Mouse (Mus musculus) neural tube, embryonic 13.5 days (tissue): ENCODE results near the gene Ints7. TPM values are rescaled to one million over a fixed set of nuclear protein-coding genes. Genes with fewer than 3 reads are reported as not detected.

ENCODE experiments used
- ATAC-seq: fragments of 200-750 bp; cut with Nextera tagmentation; 2 replicates; pipeline ENCODE4 v1.8.0; 2017; ENCODE audit warnings: low read depth, mild to moderate bottlenecking, moderate TSS enrichment, moderate library complexity
- H3K27ac ChIP-seq: fragments of 300-500 bp; sonication (generic); replicated peaks from 2 replicates; pipeline ENCODE4 v1.5.1; 2015; ENCODE audit warnings: moderate library complexity, mild to moderate bottlenecking, inconsistent platforms
- H3K27me3 ChIP-seq: fragments of 300-500 bp; sonication (generic); 2 replicates; pipeline ENCODE4 v1.6.1; 2015; ENCODE audit warnings: mild to moderate bottlenecking, inconsistent platforms
- H3K36me3 ChIP-seq: fragments of 300-500 bp; sonication (generic); 2 replicates; pipeline ENCODE4 v1.6.1; 2015; ENCODE audit warnings: mild to moderate bottlenecking, inconsistent platforms
- H3K4me1 ChIP-seq: fragments of 300-500 bp; sonication (generic); replicated peaks from 2 replicates; pipeline ENCODE4 v1.6.1; 2015; ENCODE audit warnings: inconsistent platforms
- H3K4me2 ChIP-seq: fragments of 300-500 bp; sonication (generic); 2 replicates; pipeline ENCODE4 v1.6.1; 2015; ENCODE audit warnings: inconsistent platforms, mild to moderate bottlenecking, moderate library complexity
- H3K4me3 ChIP-seq: fragments of 300-500 bp; sonication (generic); 2 replicates; pipeline ENCODE4 v1.5.1; 2015; ENCODE audit warnings: mild to moderate bottlenecking, inconsistent platforms
- H3K9ac ChIP-seq: fragments of 300-500 bp; sonication (generic); 2 replicates; pipeline ENCODE4 v1.6.1; 2015; ENCODE audit warnings: moderate library complexity, mild to moderate bottlenecking, inconsistent platforms
- H3K9me3 ChIP-seq: fragments of 300-500 bp; sonication (generic); 2 replicates; pipeline ENCODE4 v1.6.1; 2016; ENCODE audit warnings: inconsistent platforms
- WGBS: fragments of 180-500 bp; shearing (Covaris S2); methylation state at CpG from one replicate; pipeline ENCODE4 v1.1.7; 2015; 5-methylcytosine and 5-hydroxymethylcytosine counted together
- polyA plus RNA-seq: library from polyadenylated mRNA; unstranded; fragments of >200 nt; fragmentation: Nextera tagmentation; extraction: Ambion mirVana; gene quantifications from 2 replicates; pipeline ENCODE4 v1.2.1, GENCODE M21; 2015

Ints7 gene
- polyA plus RNA-seq, 1 experiment from 2014 or later: 38.9 TPM

DNA sequence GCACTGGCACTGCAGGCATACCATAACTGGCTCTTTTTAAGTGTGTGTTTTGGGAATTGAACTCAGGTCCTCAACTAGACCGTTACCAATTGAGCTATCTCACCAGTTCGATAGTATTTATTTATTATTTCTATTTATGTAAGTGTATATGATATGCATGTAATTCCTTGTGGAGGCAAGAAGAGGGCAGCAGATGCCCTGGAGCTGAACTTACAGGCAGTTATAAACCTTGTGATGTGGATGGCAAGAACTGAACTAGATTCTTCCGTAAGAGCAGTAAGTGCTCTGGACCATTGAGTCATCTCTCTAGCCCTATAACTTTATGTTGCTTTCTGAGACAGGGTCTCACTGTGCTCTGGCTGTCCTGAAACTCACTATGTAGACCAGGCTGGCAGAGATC is 11.6 kb downstream of the Ints7 start:
- Histone ChIP-seq H3K27me3 (no peaks in the 10 kb centered on the region), H3K36me3 (peaks cover 72% of the 10 kb centered on the region), H3K4me1 (no peaks in the 10 kb centered on the region), H3K27ac (no peak overlapping the region), H3K9ac (no peak overlapping the region), H3K4me3 (no peak overlapping the region), H3K4me2 (no peak overlapping the region), H3K9me3 (no peaks in the 10 kb centered on the region)
- ATAC-seq: no peak
- 92% methylated on average over 3 of the region's 3 CpGs for WGBS

DNA sequence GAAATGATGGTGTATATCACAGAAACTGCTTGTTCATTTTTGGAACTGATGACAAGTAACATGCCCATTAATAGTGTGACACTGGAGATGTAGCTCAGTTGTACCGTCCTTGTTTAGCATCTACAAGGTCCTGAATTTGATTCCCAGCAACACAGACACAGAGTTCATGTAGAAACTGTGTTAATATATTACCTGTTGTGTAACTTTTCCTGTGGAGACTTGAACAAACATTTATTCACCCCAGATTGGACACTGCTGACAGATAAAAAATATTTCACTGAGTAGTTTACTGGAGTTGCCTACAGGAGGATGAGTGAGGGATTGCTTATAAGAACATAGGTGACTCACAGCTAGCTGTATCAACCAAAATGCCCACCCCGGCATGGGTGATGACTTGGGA is 13.3 kb downstream of the Ints7 start:
- no peak for ATAC-seq
- no peak overlapping the region for H3K27ac ChIP-seq
- peaks cover 62% of the 10 kb centered on the region for H3K36me3 ChIP-seq
- no peak overlapping the region for H3K4me2 ChIP-seq
- WGBS: 97% methylated on average over 2 of the region's 2 CpGs
- no peaks in the 10 kb centered on the region for H3K4me1 ChIP-seq
- no peak overlapping the region for H3K4me3 ChIP-seq
- no peak overlapping the region for H3K9ac ChIP-seq
- H3K9me3 ChIP-seq: no peaks in the 10 kb centered on the region
- no peaks in the 10 kb centered on the region for H3K27me3 ChIP-seq

DNA sequence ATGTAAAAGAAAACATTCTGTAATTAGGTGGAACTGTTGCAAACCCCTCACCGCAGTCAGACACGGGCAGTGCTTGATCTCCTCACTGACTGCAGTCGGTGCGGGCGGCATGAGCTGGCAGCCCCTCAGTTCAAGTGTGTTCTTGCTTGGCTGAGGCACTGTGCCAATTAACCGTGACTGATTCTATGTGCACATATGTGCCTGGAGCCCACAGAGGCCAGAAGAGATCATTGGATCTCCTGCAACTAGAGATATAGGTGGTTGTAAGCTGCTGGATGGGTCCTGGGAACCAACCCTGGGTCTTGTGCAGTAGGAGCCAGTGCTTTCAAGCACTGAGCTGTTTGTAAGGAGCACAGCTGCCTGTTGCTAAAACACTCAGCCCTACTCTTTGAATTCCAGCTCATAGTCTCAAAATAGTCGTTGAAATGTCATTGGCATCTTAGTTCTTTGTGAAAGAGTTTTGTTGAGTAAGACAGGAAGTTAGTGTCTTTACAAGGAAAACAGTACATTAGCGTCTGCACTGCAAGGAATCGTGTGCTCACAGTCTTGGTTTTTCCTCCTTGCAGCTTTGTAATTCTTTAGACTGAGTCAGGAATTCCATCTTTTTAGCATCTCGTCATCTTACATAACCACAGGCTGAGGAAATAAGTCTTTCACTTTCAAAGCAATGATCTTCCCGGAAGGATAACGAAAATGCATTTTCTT is 16.7 kb downstream of the Ints7 start:
- H3K27me3 ChIP-seq: no peaks in the 10 kb centered on the region
- no peak overlapping the region for H3K27ac ChIP-seq
- ATAC-seq: no peak
- H3K36me3 ChIP-seq: peaks cover 57% of the 10 kb centered on the region
- no peaks in the 10 kb centered on the region for H3K4me1 ChIP-seq
- H3K9ac ChIP-seq: no peak overlapping the region
- no peaks in the 10 kb centered on the region for H3K9me3 ChIP-seq
- no peak overlapping the region for H3K4me2 ChIP-seq
- WGBS: 89% methylated on average over 12 of the region's 12 CpGs
- H3K4me3 ChIP-seq: no peak overlapping the region

DNA sequence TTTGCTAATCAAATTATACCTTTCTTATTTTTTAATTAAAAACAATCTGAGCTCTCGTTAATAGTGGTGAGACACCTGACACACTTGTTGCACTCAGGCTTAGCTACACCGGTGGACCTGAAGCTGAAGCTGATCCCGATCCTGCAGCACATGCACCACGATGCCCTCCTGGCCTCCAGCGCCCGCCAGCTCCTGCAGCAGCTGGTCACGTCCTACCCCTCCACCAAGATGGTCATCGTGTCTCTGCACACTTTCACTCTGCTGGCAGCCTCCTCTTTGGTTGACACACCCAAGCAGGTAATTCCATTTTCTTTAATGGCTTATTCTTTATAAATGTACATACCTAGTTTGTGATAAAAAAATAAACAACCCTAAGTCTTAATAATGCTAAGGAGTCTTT is 20.6 kb downstream of the Ints7 start:
- H3K27ac ChIP-seq: no peak overlapping the region
- H3K4me1 ChIP-seq: no peaks in the 10 kb centered on the region
- H3K9me3 ChIP-seq: no peaks in the 10 kb centered on the region
- H3K27me3 ChIP-seq: no peaks in the 10 kb centered on the region
- ATAC-seq: no peak
- H3K4me2 ChIP-seq: no peak overlapping the region
- no peak overlapping the region for H3K4me3 ChIP-seq
- peaks cover 55% of the 10 kb centered on the region for H3K36me3 ChIP-seq
- no peak overlapping the region for H3K9ac ChIP-seq
- 96% methylated on average over 8 of the region's 8 CpGs for WGBS

DNA sequence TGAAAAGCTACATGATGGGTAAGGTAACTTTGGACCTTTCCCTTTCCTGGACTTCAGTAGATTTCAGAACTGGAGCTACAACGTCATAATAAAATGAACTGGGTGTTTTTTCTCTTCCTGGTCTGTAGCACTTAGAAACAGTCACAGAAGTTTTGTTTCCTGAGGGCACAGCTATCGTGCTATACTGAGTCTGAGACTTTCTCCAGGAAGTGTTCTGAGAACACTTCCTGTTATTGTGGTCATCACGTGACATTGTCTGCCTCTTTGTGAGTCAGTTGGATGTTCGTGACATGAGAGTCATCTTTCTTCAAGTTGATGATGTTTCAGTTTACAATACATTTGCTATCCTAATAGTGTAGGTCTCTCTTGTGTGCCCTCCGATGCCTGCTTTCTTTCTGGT is 23.8 kb downstream of the Ints7 start:
- Histone ChIP-seq H3K27ac (no peak overlapping the region), H3K4me3 (no peak overlapping the region), H3K4me2 (no peak overlapping the region), H3K4me1 (no peaks in the 10 kb centered on the region), H3K9me3 (no peaks in the 10 kb centered on the region), H3K27me3 (no peaks in the 10 kb centered on the region), H3K9ac (no peak overlapping the region), H3K36me3 (peaks cover 64% of the 10 kb centered on the region)
- WGBS: 85% methylated on average over 5 of the region's 5 CpGs
- no peak for ATAC-seq

DNA sequence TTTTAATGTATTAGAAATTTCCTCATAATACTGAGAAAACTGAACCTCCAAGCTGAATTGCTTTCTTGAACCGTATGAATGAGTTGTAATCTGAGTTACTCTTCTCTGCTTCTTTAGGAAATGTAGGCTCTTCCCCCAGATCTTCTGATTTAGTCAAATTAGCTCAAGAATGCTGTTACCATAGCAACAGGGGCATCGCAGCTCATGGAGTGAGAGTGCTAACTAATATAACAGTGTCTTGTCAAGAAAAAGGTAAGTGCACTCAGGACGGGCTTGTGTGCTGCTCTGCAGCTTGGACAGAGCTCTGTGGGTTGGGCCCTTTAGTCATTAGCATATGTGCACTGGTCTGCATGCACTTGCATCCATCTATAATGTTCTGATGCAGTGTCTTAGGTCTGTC is 29.3 kb downstream of the Ints7 start:
- ATAC-seq: no peak
- H3K27ac ChIP-seq: no peak overlapping the region
- no peaks in the 10 kb centered on the region for H3K27me3 ChIP-seq
- no peaks in the 10 kb centered on the region for H3K9me3 ChIP-seq
- no peak overlapping the region for H3K9ac ChIP-seq
- H3K4me2 ChIP-seq: no peak overlapping the region
- no peak overlapping the region for H3K4me3 ChIP-seq
- no peaks in the 10 kb centered on the region for H3K4me1 ChIP-seq
- WGBS: 75% methylated on average over 3 of the region's 3 CpGs
- H3K36me3 ChIP-seq: peaks cover 69% of the 10 kb centered on the region

DNA sequence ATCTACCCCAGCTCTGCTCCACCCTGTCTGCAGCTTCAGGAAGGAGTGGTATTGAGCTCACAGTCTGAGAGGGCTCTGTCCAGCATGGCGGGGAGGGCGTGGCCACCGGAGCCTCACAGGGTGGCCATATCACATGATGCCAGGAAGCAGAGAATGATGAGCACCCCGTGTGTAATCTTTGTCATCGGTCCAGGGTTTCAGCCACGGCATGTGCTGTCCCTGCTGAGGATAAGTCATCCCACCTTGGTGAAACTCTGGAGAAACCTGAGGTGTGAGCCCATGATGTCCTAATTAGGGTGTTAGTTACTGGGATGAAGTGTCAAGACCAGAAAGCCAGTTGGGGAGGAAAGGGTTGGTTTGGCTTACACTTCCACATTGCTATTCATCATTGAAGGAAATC is 33.6 kb downstream of the Ints7 start:
- Histone ChIP-seq H3K4me2 (no peak overlapping the region), H3K9ac (no peak overlapping the region), H3K27ac (no peak overlapping the region), H3K4me1 (no peaks in the 10 kb centered on the region), H3K9me3 (no peaks in the 10 kb centered on the region), H3K4me3 (no peak overlapping the region), H3K27me3 (no peaks in the 10 kb centered on the region), H3K36me3 (peaks cover 93% of the 10 kb centered on the region)
- ATAC-seq: no peak
- 93% methylated on average over 6 of the region's 6 CpGs for WGBS

DNA sequence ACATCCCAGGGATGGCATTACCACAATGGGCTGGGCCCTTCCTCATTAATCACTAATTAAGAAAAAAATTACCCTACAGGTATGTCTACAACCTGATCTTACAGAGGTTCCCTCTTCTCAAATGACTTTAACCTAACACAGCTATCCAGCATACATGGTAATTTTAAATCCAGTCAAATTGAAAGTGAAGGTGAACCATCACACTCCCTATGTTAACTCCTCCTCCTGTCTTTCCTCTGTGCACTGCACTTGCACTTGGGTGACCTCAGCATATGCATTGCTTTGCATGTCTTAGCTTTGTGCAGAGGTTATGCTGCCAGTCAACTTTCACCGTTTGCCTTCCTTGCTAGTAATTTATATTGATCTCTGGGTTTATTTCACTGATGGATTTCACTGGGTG is 34.1 kb downstream of the Ints7 start:
- no peak for ATAC-seq
- Histone ChIP-seq H3K4me2 (no peak overlapping the region), H3K27me3 (no peaks in the 10 kb centered on the region), H3K4me1 (no peaks in the 10 kb centered on the region), H3K9ac (no peak overlapping the region), H3K27ac (no peak overlapping the region), H3K4me3 (no peak overlapping the region), H3K36me3 (peaks cover 94% of the 10 kb centered on the region), H3K9me3 (no peaks in the 10 kb centered on the region)
- WGBS: 89% methylated on average over 1 of the region's 1 CpGs

DNA sequence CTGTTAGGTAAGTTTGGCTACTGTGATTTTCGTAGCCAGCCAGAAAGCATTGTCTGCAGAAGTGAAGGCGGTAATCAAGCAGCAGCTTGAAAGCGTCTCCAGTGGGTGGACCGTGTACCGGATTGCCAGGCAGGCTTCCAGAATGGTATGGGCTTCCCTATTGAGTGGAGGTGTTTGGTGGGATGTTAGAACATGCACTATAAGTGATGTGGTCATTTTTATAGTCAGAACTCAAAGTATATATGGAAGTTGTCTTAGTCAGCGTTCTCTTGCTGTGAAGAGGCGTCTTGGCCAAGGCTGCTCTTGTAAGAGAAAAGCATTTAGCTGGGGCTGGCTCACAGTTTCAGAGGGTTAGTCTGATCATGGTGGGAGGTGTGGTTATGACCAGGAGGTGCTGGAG is 34.9 kb downstream of the Ints7 start:
- 95% methylated on average over 7 of the region's 7 CpGs for WGBS
- H3K9ac ChIP-seq: no peak overlapping the region
- no peak for ATAC-seq
- H3K27ac ChIP-seq: no peak overlapping the region
- H3K4me3 ChIP-seq: no peak overlapping the region
- peaks cover 95% of the 10 kb centered on the region for H3K36me3 ChIP-seq
- no peak overlapping the region for H3K4me2 ChIP-seq
- no peaks in the 10 kb centered on the region for H3K27me3 ChIP-seq
- no peaks in the 10 kb centered on the region for H3K4me1 ChIP-seq
- no peaks in the 10 kb centered on the region for H3K9me3 ChIP-seq

DNA sequence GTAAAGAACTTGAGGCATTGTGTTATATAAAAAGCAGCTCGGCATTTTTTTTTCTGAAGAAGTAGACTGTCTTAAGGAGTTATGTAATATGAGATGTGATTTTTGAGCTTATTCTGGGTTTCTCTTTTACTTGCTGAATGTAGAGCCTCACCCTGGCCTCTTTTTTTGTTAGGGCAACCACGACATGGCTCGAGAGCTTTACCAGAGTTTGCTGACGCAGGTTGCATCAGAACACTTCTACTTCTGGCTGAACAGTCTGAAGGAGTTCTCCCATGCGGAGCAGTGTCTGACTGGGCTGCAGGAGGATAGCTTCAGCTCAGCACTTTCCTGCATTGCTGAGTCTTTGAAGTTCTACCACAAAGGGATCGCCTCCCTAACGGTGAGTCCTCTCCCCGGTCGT is 36.2 kb downstream of the Ints7 start:
- no peaks in the 10 kb centered on the region for H3K9me3 ChIP-seq
- H3K36me3 ChIP-seq: peaks cover 97% of the 10 kb centered on the region
- no peaks in the 10 kb centered on the region for H3K4me1 ChIP-seq
- H3K4me2 ChIP-seq: no peak overlapping the region
- H3K27ac ChIP-seq: no peak overlapping the region
- 86% methylated on average over 9 of the region's 9 CpGs for WGBS
- H3K27me3 ChIP-seq: no peaks in the 10 kb centered on the region
- H3K4me3 ChIP-seq: no peak overlapping the region
- ATAC-seq: no peak
- no peak overlapping the region for H3K9ac ChIP-seq

DNA sequence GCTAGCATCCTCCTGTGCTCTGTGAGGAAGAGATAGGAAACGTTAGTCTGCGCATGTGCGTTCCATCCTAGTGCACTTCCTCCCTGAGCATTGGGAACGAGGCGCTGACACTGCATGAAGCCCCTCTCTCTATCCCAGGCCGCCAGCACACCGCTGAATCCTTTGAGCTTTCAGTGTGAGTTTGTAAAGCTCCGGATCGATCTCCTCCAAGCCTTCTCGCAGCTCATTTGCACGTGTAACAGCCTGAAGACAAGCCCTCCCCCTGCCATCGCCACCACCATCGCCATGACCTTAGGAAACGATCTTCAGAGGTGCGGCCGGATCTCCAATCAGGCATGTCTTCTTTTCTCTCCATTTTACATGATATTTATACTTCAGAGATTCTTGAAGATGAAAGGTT is 37.4 kb downstream of the Ints7 start:
- no peak overlapping the region for H3K27ac ChIP-seq
- no peaks in the 10 kb centered on the region for H3K4me1 ChIP-seq
- no peak for ATAC-seq
- WGBS: 90% methylated on average over 16 of the region's 16 CpGs
- no peak overlapping the region for H3K4me3 ChIP-seq
- no peaks in the 10 kb centered on the region for H3K9me3 ChIP-seq
- H3K4me2 ChIP-seq: no peak overlapping the region
- H3K27me3 ChIP-seq: no peaks in the 10 kb centered on the region
- H3K36me3 ChIP-seq: peaks cover 97% of the 10 kb centered on the region
- H3K9ac ChIP-seq: no peak overlapping the region

DNA sequence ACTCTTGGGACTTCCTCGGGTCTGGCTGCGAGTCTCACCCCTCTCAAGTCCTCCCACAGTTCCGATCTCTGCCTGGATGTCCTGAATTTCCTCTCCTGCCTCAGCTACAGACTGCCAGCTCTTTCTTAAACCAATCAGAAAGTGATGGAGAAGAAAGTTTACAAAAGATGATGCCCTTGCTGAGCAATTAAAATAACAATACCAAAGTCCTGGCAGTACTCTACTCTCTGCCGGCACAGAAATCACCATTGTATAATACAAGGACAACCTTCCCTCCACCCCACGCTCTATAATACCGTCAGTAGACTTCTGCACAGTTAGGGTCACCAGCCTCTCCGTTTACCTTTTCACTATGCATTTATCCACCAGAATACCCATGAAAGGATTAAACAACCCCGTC is 40.8 kb downstream of the Ints7 start:
- WGBS: 73% methylated on average over 8 of the region's 8 CpGs

DNA sequence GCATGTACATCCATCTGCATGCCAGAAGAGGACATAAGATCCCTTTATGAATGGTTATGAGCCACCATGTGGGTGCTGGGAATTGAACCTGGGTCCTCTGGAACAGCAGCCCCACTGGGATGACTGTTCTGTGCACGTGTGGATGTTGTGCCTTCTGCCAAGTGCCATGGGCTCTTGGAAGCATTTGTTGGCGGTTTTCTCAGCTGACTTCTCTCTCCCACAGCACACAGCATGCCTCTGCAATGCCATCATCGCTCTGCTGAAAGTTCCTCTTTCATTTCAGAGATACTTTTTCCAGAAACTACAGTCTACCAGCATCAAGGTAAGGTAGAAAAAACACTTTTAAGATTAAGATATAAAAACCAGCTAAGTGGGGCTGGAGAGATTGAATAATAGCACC is 42.2 kb downstream of the Ints7 start:
- Histone ChIP-seq H3K27ac (no peak overlapping the region), H3K4me2 (no peak overlapping the region), H3K36me3 (peaks cover 97% of the 10 kb centered on the region), H3K4me3 (no peak overlapping the region), H3K9me3 (no peaks in the 10 kb centered on the region), H3K27me3 (no peaks in the 10 kb centered on the region), H3K9ac (no peak overlapping the region), H3K4me1 (no peaks in the 10 kb centered on the region)
- ATAC-seq: no peak
- 91% methylated on average over 3 of the region's 3 CpGs for WGBS

More for the DNA sequence above, 40.8 kb downstream of the Ints7 start:
- Histone ChIP-seq H3K27me3 (no peaks in the 10 kb centered on the region), H3K4me2 (no peak overlapping the region), H3K27ac (no peak overlapping the region), H3K4me3 (no peak overlapping the region), H3K9me3 (no peaks in the 10 kb centered on the region), H3K9ac (no peak overlapping the region), H3K4me1 (no peaks in the 10 kb centered on the region), H3K36me3 (peaks cover 98% of the 10 kb centered on the region)
- ATAC-seq: no peak
